Mouse (Mus musculus) kidney, adult 11 months (tissue): ENCODE results near the gene Smoc1.

Source experiments
- DNase-seq: peaks from one replicate; pipeline ENCODE4 v3.0.0; 2022

Gene Smoc1

DNA sequence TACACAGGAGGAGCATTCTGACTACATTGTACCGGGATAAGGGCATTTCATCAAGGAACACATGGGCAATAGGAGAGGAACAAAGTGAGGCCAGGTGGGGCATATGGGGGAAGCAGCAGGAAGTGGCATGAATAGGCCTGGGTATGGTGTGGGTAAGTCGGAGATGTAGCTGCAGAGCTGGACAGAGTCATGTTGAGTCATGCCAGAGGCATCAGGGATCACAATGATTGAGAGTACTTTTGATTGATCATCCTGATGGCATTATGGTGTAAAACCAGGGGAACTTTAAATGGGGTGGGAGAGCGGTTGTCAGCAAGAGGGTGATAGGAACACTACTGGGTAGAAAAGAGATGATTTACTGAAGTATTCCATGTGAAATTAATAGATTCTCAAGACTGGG lies 146.4 kb downstream of the Smoc1 start:
- no peak for DNase-seq

- no peak for DNase-seq
Observed at GRCm38 (mm10) chr12:81173893-81174292, 147.3 kb downstream of the Smoc1 start.

DNA sequence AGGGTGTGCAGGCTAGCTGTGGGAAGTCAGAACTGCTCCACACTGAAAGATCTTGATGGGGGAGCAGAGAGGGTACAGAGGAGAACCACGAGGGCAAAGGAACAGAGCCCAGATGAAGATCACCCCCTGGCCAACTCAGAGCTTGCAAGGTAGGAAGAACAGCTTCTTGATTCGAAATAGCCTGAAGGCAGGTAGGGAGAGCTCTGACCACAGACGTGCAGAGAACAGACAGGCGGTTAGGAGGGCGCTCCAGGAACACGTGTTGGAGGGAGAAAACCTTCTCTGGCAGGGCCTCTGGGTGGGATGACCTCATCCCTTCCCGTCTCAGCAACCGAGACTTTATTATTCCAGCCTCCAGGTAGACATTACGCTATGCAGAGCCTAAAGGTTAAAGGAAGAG lies 148.6 kb downstream of the Smoc1 start:
- no peak for DNase-seq

- peak; percentile 9 for DNase-seq
Observed at GRCm38 (mm10) chr12:81182073-81182472, 155.5 kb downstream of the Smoc1 start.

DNA sequence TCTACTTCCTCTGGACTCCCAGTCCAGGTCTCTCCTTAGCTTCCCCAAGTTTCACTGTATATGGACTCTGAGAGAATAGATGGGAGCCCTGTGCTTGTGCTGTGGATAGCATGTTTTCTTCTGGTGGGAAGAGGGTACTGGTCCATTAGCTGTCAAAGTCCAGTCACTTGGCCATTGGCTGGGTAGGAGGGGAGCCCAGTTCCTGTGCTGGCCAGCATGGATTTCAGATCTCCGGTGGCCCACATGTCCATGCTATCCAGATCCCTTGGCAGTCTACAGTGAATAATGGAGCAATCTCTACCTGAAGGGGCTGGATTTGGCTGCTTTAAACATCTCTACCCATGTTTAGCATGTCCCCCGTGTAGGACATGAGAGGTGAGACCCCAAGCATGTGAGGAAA lies 158.4 kb downstream of the Smoc1 start:
- no peak for DNase-seq

DNA sequence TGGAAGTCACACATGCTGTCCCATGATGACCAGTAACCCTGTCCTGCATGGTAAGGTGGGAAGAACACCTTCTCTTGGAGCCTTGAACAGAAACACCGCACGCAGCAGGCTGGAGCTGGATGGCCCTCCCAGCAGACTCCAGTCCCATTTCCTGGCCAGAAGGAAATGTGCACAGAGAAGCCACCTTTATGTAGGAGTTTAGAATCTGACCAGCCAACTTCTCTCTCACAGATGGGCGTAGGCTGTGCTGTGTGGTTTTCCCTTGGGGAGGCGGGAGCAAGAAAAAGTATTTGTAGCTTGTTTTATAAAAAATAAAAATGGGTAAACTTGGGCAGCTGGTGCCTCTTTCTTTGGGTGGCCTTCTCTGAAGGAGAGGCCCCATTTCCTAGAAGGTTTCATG lies 159.5 kb downstream of the Smoc1 start:
- no peak for DNase-seq

- DNase-seq = no peak
Observed at GRCm38 (mm10) chr12:81186668-81187067, 160.1 kb downstream of the Smoc1 start.

DNA sequence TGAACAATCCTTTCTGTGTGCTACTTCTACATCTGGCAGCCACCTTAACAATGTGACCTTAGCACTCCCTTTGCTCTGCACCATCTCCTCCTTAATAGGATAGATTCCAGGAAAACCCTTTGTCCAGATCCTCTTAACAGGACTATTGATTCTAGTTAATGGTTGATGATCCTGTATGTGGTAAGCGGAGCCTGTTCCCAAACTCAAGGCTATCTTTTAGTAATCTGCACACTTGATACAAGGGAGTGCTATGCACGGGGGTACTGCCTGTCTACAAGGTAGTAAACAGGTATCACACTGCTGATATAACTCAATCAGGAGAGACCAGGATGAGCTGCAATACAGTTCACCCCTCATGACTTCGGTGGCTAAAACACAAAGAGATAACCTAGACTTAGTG lies 161.8 kb downstream of the Smoc1 start:
- no peak for DNase-seq

DNA sequence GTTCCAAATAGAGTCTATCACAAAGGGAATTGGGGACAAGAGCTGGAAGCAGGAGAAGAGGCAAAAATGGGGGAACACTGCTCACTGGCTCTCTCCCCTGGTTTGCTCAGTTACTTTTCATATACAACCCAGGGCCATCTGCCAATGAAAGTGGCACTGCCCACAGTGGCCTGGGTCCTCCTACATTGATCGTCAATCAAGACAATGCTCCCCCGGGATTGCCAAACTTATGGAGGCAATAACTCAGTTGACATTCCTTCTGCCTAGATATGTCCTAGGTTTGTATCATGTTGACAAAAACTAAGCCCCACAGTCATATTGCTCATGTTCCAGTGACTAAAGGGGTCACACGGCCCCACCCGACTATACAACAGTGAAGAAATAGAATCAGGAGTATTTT lies 162.4 kb downstream of the Smoc1 start:
- DNase-seq = no peak

GRCm38 (mm10) chr12:81189636-81190035 lies 163.0 kb downstream of the Smoc1 start:
- no peak for DNase-seq

GRCm38 (mm10) chr12:81193968-81194367 lies 167.4 kb downstream of the Smoc1 start:
- DNase-seq = no peak

- DNase-seq = no peak
Observed at GRCm38 (mm10) chr12:81197468-81198075, 171.0 kb downstream of the Smoc1 start.

DNA sequence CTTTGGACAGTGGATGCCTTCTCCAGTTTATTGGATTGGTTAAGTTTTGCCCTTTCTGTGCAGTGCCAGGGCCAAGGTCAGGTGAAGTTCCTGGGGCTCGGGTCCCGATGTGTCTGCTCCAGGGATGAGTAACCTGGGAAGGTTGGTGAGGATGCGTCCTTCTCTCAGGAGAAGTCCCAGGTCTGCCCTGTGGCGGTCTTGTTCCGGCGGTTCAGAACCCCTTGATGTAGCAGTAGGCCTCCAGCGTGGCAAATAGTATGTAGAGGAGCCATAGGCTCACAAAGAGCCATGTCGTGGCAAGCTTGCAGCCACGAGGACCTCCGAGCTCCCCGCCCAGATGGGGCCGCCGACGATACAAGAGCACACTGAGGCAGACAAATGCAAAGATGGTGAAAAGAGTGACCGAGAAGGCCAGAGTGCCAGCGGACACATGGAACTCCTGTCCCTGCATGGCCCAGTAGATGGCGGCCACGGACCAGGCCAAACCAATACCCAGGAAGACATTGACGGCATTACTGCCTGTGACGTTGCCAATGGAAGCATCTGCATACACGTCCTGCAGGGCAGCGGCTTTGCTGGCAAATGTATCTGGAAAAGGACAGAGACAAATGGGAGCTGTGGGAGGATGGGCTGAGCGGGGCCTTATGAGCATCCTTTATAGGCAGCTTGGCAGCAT lies 172.8 kb downstream of the Smoc1 start:
- DNase-seq = no peak

GRCm38 (mm10) chr12:81203226-81203625 lies 176.6 kb downstream of the Smoc1 start:
- no peak for DNase-seq

DNA sequence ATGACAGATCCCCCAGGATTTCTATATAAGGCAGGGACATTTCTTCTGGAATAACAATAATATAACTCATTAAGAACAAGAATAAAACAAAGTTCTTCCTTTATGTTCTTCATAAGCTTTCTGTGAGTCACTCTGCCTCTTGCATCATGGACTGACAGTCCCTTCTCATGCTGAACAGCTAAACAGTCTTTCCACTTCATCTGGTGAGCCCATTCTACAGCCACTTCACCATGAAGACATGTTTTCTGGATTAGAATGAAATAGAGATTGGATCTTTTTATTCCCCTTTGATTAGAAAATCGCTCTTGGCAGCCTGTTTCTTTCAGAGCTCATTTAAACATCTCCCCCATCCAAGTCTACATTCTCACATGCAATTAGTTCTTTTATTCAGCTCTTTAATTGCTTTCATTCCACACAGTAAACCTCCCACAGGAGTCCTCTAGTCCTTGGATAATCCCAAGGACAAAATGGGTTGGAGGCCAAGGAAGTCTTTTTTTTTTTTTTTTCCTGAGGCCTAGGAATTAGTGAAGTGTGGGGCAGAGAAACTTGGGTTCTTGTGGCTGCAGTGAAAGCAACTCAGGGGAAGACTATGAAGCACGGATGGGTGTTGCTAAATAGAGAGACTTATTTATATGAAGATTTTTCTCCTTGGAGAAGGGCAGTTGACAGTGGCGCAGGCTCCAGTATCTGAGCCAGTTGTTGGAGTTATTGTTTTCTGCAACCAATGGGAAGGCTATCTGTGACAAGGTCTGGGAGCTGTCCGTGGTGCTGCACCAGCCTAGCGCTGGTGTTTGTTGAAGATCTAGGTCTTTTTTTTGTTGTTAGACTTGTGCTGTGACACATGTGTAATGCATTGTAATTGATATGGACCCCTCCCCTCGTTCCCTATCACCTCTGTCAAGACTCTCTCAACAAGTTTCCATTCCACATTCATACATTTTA lies 179.3 kb downstream of the Smoc1 start:
- no peak for DNase-seq

- DNase-seq = no peak
Observed at GRCm38 (mm10) chr12:81208559-81208958, 182.0 kb downstream of the Smoc1 start.

DNA sequence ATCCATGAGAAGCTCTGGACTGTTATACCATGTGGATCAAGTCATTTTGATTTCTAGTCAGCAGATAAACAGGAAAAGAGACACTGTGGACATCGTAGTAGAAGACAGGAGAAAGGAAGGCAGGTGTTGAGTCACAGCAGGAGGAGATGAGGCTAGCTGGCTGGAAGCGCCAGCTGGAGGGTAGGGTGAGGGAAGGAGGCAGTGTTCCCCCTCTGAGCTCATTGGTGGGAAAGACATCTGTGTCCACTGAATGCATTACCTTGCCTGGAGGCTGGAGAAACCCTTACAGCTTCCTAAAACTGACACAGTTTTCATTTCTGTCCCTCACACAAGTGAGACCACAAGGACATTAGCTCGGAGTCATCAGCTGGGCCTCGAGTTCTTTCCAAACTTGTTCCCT lies 192.7 kb downstream of the Smoc1 start:
- no peak for DNase-seq

DNA sequence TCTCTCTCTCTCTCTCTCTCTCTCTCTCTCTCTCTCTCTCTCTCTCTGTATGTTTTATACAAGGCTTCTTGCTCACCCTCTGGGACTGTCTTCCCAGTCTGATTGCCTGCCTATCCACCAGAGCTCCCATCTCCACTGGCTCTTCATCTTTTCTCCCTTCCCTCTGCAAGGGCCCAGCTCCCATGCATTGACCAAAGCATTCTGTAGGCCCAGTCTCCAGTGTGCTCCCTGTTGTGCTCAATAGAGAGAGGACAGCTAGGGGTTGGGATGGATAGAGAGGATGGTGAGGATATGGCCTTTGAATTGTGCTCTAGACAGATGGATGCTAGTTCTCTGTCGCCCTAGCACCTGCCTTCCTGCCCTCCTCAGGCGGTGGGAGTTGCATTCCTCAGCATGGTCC lies 196.7 kb downstream of the Smoc1 start:
- no peak for DNase-seq

DNA sequence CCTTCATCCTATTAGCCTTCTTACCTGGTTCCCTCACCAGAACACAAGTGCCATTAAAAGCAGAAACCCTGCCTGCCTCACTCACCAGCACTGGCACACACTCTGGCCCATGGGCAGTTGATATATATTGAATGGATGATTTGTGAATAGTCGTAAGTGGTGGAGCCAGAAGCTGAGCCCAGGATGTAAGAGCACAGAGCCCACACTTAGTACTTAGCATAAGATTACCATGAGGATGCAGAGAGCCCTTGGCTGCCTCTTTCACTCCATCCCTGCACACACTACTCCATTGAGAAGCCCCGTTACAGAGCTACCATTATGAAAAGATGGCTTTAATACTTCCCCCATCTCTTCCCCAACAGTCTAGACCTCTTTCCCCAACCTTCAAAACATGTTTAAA lies 198.2 kb downstream of the Smoc1 start:
- no peak for DNase-seq

DNA sequence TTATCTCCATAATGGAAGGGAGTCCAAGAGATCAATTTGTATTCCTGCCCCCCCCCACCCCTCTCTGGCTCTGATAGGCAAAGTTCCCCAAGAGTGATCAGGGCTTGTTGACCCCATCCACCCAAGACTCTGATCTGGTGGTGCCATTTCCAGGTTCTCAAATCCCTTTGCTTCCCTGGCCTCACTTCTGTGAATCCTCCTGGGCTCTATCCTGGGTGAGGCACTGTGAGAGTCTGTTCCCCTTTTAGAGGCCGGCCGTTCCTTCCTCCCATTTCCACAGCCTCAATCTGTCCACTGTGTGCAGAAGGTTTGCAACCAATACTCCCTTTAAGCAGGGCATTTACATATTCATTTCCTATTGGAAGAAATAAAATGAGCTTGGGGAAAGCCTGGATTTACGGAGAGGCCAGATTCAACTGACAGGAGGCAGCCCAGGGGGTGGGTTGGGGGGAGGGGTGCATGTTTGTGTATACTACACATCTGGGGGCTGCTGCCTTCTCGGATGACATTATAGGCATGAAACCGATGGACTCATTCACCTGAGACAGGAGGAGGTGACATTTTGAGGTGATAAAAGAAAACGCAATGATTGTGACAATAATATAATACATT lies 199.5 kb downstream of the Smoc1 start:
- DNase-seq = no peak

- no peak for DNase-seq
Observed at GRCm38 (mm10) chr12:81226590-81226989, 200.0 kb downstream of the Smoc1 start.

DNA sequence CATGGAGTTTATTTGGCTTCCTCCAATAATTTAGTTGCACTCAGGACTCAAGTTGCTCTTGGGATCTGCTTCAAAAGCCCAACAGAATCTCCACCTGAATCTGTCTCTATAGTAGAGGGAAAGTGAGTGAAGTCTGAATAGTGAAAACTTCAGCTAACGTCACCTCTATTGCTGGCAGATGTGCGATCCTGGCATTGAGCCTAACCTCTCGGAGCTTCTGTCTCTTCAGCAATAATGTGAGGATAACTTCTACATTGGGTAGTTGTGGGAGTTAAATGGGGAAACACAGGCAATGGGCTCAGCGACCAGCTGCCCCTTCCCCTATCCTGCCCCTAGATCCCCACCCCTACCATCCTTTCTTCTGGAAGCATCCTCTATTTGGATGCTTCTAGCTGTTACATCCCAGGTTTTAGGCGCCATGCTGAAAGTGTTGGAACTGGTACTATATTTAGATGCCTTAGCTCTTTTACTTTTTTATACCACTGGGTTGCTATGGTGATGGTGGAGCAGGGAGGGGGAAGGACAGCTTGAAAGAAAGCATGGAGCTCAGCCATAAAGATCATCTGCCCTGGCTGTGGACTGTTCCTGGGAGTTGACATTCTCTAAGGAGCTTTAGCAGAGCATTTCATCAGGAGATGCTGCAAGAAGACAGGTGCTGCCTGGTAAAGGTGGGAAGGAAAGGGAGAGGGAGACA lies 201.3 kb downstream of the Smoc1 start:
- no peak for DNase-seq
